Mouse (Mus musculus): ENCODE measurements around the gene F11r. TPM values are rescaled to one million over a fixed set of nuclear protein-coding genes. Genes with fewer than 3 reads are reported as not detected.
A peak's percentile ranks its signal among the peaks of the same experiment; 100 is the strongest.

Gene F11r
- polyA plus RNA-seq, 1 experiment: 28.6 TPM

DNA sequence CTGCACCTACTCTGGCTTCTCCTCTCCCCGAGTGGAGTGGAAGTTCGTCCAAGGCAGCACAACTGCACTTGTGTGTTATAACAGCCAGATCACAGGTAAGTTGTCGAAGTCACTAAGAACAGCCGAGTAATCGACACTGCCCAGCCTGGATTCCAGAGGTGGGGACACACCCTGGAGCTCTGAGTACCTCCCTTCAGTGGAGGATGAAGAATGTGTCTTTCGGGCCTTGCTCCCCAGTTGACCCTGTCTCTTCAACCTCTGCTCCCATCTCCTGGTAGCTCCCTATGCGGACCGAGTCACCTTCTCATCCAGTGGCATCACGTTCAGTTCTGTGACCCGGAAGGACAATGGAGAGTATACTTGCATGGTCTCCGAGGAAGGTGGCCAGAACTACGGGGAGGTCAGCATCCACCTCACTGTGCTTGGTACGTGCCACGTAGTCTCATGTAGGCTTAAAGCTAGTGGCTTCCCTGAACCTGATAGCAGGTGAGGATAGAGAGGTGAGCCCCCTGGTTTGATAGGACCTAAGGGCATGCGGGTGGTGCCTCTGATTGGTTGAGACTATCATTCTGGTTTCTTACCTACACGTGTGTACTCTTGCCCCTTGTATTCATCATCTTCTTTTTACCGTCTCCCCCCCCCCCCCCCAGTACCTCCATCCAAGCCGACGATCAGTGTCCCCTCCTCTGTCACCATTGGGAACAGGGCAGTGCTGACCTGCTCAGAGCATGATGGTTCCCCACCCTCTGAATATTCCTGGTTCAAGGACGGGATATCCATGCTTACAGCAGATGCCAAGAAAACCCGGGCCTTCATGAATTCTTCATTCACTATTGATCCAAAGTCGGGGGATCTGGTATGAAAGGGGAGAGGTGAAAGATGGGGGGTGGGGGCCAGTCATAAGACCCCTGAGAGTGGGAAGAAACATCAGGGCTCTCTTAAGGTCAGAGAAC is 23.5 kb downstream of the F11r start:
- Histone ChIP-seq H3K4me1 (ENCODE audit: control insufficient read depth, insufficient read depth, low read length) (no peaks in the 10 kb centered on the region), H3K27me3 (ENCODE audit: control insufficient read depth, insufficient read depth, low read length) (no peaks in the 10 kb centered on the region), H3K36me3 (ENCODE audit: control insufficient read depth, insufficient read depth, low read length) (no peaks in the 10 kb centered on the region), H3K4me3 (ENCODE audit: control insufficient read depth, low read depth, low read length) (no peak overlapping the region), H3K27ac (ENCODE audit: control insufficient read depth, insufficient read depth, low read depth, low read length) (no peak overlapping the region)
- no peak for TF ChIP-seq POLR2A (IDR thresholded peaks at IDR 0.05; ENCODE audit: control insufficient read depth, low read depth, low read length)
- no peak for TF ChIP-seq CTCF (IDR thresholded peaks at IDR 0.05; ENCODE audit: control insufficient read depth, insufficient read depth, insufficient replicate concordance, low read depth, low read length)

DNA sequence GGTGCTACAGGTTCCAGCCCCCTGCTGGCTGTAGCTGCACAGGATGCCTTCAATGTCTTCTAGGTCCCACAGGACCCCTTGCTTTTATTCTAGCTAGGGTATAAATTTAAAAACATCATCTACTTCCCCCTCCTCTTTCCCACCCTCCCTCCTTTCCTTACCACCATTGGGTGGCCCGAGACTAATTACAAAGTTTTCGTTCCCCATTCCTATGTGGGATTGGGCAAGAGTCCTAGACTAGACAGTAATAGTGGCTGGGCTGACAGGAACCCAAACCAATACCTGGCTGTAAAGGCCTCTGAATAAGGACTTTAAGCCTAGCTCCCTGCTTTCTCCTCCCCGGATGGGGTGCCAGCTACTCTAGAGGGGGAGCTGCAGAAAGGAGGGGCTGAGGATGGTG is 25.8 kb downstream of the F11r start:
- Histone ChIP-seq H3K27me3 (ENCODE audit: control insufficient read depth, insufficient read depth, low read length) (no peaks in the 10 kb centered on the region), H3K4me1 (ENCODE audit: control insufficient read depth, insufficient read depth, low read length) (no peaks in the 10 kb centered on the region), H3K36me3 (ENCODE audit: control insufficient read depth, insufficient read depth, low read length) (no peaks in the 10 kb centered on the region), H3K27ac (ENCODE audit: control insufficient read depth, insufficient read depth, low read depth, low read length) (no peak overlapping the region), H3K4me3 (ENCODE audit: control insufficient read depth, low read depth, low read length) (no peak overlapping the region)
- no peak for TF ChIP-seq CTCF (IDR thresholded peaks at IDR 0.05; ENCODE audit: control insufficient read depth, insufficient read depth, insufficient replicate concordance, low read depth, low read length)
- TF ChIP-seq POLR2A (IDR thresholded peaks at IDR 0.05; ENCODE audit: control insufficient read depth, low read depth, low read length): no peak

DNA sequence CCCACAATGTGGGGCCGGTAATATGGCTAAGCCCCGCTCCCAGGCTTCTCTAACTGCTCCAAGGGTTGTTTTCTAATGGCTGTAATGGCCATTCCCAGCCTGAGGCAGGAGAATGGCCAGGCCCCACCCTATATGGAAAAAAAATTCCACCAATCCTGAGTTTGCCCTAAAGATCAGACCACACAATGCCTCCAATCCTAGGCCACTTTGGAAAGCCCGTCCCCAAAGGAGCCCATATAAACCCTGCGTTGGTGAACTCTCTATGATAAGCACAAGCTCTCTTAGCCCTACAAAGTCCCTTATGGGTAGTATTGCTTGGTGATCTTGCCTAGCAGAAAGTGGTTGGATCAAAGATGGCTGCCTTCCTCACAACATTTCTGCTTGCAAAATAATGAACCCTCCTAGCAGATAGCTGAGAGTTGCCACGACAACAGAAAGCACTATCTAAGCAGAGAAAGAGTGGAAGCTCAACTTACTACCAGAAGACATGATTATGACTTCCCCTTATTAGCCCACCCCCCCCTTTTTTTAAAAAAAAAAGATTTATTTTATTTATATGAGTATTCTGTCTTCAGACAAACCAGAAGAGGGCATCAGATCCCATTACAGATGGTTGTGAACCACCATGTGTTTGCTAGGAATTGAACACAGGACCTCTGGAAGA is 28.5 kb downstream of the F11r start:
- H3K27me3 ChIP-seq (ENCODE audit: control insufficient read depth, insufficient read depth, low read length): no peaks in the 10 kb centered on the region
- TF ChIP-seq POLR2A (IDR thresholded peaks at IDR 0.05; ENCODE audit: control insufficient read depth, low read depth, low read length) (no peak), CTCF (IDR thresholded peaks at IDR 0.05; ENCODE audit: control insufficient read depth, insufficient read depth, insufficient replicate concordance, low read depth, low read length) (no peak)
- no peak overlapping the region for H3K27ac ChIP-seq (ENCODE audit: control insufficient read depth, insufficient read depth, low read depth, low read length)
- no peaks in the 10 kb centered on the region for H3K4me1 ChIP-seq (ENCODE audit: control insufficient read depth, insufficient read depth, low read length)
- H3K4me3 ChIP-seq (ENCODE audit: control insufficient read depth, low read depth, low read length): no peak overlapping the region
- no peaks in the 10 kb centered on the region for H3K36me3 ChIP-seq (ENCODE audit: control insufficient read depth, insufficient read depth, low read length)

DNA sequence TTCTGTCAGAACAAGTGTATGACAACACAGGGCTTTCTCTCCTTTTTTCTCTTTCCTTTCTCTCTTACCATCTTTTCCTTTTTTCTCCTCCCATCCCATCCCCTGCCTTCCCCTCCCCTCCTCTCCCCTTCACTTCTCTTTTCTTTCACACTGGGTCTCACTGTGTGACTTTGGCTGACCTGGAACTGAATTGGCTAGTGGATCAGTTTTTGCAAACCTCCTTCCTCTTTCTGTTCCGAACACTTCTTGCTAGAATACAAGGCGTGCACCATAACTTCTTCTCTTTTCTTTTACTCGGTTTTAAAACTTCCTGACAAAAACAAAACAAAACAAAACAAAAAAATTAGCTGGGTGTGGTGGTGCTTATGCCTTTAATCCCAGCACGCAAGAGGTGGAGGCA is 29.2 kb downstream of the F11r start:
- H3K27ac ChIP-seq (ENCODE audit: control insufficient read depth, insufficient read depth, low read depth, low read length): no peak overlapping the region
- no peaks in the 10 kb centered on the region for H3K4me1 ChIP-seq (ENCODE audit: control insufficient read depth, insufficient read depth, low read length)
- no peaks in the 10 kb centered on the region for H3K27me3 ChIP-seq (ENCODE audit: control insufficient read depth, insufficient read depth, low read length)
- no peak overlapping the region for H3K4me3 ChIP-seq (ENCODE audit: control insufficient read depth, low read depth, low read length)
- no peak for TF ChIP-seq CTCF (IDR thresholded peaks at IDR 0.05; ENCODE audit: control insufficient read depth, insufficient read depth, insufficient replicate concordance, low read depth, low read length)
- TF ChIP-seq POLR2A (IDR thresholded peaks at IDR 0.05; ENCODE audit: control insufficient read depth, low read depth, low read length): no peak
- no peaks in the 10 kb centered on the region for H3K36me3 ChIP-seq (ENCODE audit: control insufficient read depth, insufficient read depth, low read length)

DNA sequence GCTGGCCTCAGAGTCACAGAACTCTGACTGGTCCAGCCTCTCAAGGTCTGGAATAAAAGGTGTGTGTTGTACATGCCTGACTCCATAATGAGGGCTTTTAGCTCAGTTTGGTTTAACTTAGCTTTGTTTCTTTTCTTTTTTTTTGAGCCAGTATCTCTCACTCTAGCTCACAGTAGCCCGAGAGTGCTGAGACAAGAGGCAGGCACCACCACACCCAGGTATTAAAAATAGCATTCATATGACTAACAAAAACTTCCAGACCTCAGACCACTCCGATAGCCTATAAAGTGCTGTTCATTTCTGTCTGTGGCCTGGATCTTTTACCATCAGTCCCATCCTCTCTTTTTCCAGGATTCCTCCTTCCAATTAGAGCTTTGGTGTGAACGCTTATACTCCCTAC is 32.3 kb downstream of the F11r start:
- Histone ChIP-seq H3K27ac (ENCODE audit: control insufficient read depth, insufficient read depth, low read depth, low read length) (no peak overlapping the region), H3K36me3 (ENCODE audit: control insufficient read depth, insufficient read depth, low read length) (no peaks in the 10 kb centered on the region), H3K27me3 (ENCODE audit: control insufficient read depth, insufficient read depth, low read length) (no peaks in the 10 kb centered on the region), H3K4me1 (ENCODE audit: control insufficient read depth, insufficient read depth, low read length) (no peaks in the 10 kb centered on the region), H3K4me3 (ENCODE audit: control insufficient read depth, low read depth, low read length) (no peak overlapping the region)
- no peak for TF ChIP-seq CTCF (IDR thresholded peaks at IDR 0.05; ENCODE audit: control insufficient read depth, insufficient read depth, insufficient replicate concordance, low read depth, low read length)
- no peak for TF ChIP-seq POLR2A (IDR thresholded peaks at IDR 0.05; ENCODE audit: control insufficient read depth, low read depth, low read length)

DNA sequence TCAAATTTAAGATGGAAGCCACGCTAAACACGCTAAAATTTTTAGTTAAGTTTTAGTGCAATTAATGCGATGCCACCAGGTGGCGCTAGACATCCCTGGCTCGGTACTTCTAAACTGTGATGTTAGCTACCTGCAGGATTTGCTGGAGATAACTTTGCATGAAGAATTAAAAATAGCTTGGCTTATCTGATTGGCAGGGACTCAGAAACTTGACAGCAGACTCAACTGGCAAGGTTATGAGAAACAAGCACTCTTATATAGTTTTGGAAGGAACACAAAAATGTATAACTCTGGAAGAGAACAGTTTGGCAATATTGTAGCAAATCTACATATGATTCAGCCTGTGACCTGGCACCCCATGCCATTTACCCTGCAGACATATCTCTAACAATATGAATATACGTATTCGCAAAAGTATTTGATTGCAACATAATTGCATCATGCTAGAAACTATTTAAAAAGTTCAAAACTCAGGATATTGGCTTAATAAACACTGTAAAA is 33.1 kb downstream of the F11r start:
- no peak for TF ChIP-seq POLR2A (IDR thresholded peaks at IDR 0.05; ENCODE audit: control insufficient read depth, low read depth, low read length)
- TF ChIP-seq CTCF (IDR thresholded peaks at IDR 0.05; ENCODE audit: control insufficient read depth, insufficient read depth, insufficient replicate concordance, low read depth, low read length): peak; percentile 17; the same call in 1 of the 2 replicates
- Histone ChIP-seq H3K36me3 (ENCODE audit: control insufficient read depth, insufficient read depth, low read length) (no peaks in the 10 kb centered on the region), H3K27me3 (ENCODE audit: control insufficient read depth, insufficient read depth, low read length) (no peaks in the 10 kb centered on the region), H3K4me1 (ENCODE audit: control insufficient read depth, insufficient read depth, low read length) (no peaks in the 10 kb centered on the region), H3K27ac (ENCODE audit: control insufficient read depth, insufficient read depth, low read depth, low read length) (no peak overlapping the region), H3K4me3 (ENCODE audit: control insufficient read depth, low read depth, low read length) (no peak overlapping the region)

DNA sequence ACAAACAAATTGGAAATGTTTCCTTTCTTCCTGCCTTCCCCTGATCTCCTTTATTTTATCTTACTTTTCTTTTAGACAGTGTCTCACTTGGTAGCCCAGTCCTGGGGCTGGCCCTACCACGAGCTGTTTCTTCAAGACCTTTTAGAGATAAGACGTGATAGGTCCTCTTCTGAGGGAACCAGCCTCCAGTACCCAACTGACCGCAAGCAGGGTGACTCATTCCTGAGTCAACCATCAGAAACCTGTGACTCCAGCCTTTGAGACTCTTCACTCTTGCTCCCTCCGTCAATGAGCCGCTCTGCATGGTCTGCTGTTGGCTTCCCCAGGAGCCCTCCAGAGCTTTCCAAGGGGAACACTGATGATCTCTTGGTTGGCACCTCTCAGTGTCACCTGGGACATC is 33.6 kb downstream of the F11r start:
- no peak for TF ChIP-seq POLR2A (IDR thresholded peaks at IDR 0.05; ENCODE audit: control insufficient read depth, low read depth, low read length)
- TF ChIP-seq CTCF (IDR thresholded peaks at IDR 0.05; ENCODE audit: control insufficient read depth, insufficient read depth, insufficient replicate concordance, low read depth, low read length): no peak
- H3K4me1 ChIP-seq (ENCODE audit: control insufficient read depth, insufficient read depth, low read length): no peaks in the 10 kb centered on the region
- no peak overlapping the region for H3K27ac ChIP-seq (ENCODE audit: control insufficient read depth, insufficient read depth, low read depth, low read length)
- no peaks in the 10 kb centered on the region for H3K27me3 ChIP-seq (ENCODE audit: control insufficient read depth, insufficient read depth, low read length)
- H3K36me3 ChIP-seq (ENCODE audit: control insufficient read depth, insufficient read depth, low read length): no peaks in the 10 kb centered on the region
- no peak overlapping the region for H3K4me3 ChIP-seq (ENCODE audit: control insufficient read depth, low read depth, low read length)

Data from testis, adult 2 months (tissue).